Mouse (Mus musculus): ENCODE data around the gene Cux2.
"Not testable (repeated sequence)": the region's sequence is repeated elsewhere in the genome, so short reads cannot be mapped to it uniquely, and the experiment has no call there.

Cux2 gene

DNA sequence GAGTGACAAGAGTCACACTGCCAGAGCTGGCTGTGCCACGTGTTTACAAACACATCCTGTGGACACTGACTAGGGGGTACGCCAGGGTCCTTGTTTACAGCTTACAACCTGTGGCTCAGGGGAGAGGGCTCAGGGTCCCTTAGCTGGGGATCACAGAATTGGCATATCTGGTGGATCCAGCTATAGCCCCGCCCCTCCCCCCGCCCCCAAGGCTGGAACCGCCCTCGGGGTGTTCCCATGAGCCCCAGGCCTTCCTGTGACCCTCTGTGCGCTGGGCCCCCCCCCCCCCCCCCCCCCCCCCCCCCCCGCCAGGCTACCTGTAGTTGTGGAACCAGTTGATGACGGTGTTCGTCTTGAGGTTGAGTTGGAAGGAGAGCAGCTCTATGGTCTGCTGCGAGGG lies 185.6 kb downstream of the Cux2 start:
- no peak for DNase-seq (ENCODE audit: low spot score)

DNA sequence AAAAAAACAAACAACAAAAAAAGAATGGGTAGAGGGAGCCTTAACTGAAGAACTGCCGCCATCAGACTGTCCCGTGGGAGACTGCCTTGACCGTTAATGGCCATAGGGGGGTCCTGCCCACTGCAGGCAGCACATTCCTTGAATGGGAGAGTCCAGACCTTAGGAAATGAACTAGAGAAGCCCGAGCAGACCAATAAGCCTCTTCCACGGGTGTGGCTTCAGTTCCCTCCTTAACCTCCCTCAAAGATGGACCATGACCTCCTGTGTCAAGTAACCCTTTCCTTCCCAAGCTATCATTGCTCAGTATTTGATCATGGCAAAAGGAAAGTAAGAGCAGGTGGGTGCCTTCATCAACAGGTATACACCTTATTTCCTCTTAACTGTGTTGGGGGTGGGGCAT lies 187.9 kb downstream of the Cux2 start:
- no peak for DNase-seq (ENCODE audit: low spot score)

DNA sequence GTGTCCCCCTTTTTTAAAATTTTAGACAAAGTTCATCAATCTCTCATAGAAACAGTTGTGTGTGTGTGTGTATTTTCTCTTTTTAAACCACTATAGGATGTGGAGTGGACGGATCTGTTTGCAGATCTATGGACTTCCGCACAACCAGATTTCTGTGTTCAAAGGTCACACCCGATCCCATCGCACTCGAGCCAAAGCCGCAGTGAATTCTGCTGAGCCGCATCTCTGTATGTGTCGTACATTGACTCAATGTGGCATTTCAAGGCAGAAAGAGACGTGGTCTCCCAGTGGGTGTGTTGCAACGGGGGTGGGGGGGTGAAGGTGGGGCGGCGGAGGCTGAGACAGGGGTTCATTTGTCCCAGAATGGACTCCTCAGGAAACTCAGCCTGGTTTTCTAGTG lies 191.5 kb downstream of the Cux2 start:
- DNase-seq (ENCODE audit: low spot score) = no peak

DNA sequence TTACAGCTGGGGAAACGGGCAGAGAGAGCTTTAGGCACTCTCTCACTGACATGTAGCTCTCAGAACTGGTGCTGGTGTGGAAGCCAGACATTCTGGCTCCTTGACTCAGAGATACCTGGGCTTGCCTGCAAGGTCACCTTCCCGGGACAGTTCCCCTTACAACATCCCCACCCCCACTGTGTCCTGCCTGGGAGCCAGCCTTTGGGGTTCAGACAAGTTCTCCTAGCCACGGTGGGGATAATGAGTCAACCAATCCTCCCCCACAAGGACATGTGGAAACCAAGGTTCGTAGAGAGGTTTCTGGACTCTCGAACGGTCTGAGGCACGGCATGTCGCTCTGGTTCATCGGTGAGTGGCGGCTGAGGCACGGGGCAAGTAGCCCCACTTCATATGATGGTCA lies 193.2 kb downstream of the Cux2 start:
- no peak for DNase-seq (ENCODE audit: low spot score)

DNA sequence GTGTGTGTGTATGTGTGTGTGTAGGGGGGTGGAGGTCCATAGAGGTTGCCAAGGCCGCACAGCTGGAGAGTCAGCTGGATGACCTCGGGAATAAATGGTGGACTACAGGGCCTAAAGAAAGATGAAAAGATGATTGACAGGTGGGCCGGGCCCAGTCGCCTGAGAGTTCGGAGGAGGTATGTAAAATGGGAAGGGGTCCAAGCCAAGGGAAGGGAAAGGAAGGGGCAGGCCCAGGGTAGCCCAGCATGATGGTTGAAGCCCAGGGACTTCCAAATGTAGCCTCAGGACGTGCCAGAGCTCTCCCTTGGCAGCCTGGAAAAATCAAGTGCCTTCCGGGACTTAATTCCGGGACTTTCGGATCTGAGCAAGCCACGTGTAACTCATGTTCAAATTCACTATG lies 195.1 kb downstream of the Cux2 start:
- no peak for DNase-seq (ENCODE audit: low spot score)

DNA sequence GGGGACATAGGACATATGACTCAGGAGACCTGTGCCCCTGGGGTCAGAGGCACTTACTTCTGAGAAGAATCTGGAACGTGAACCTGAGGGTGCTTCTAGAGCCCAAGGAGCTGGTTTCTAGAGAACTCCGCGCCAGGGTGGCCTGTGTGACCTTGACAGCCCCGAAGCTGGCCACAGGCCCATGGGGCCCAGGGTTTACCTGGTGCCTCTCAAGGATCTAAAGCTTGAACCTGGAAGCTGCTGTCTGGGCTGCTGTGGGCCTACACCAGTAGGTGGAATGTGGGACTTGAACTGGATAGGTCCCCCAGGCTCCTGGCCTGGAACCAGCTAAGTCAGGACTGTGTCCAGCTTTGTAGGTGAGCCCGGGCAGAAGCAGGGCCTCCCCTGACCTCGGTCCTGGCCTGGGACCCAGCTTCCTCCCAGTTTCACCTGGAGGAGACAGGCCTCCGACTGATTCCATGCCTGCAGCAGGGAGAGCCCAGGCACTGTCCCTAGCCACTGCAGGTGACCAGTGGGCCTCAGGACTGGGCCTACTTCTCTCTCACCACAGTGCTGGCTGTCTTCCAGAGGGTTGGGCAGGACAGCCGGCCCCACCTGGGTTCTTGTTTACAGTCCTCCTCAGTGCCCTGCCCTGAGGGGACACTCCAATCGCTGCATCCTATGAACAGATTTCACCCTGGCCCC lies 196.4 kb downstream of the Cux2 start:
- no peak for DNase-seq (ENCODE audit: low spot score)

DNA sequence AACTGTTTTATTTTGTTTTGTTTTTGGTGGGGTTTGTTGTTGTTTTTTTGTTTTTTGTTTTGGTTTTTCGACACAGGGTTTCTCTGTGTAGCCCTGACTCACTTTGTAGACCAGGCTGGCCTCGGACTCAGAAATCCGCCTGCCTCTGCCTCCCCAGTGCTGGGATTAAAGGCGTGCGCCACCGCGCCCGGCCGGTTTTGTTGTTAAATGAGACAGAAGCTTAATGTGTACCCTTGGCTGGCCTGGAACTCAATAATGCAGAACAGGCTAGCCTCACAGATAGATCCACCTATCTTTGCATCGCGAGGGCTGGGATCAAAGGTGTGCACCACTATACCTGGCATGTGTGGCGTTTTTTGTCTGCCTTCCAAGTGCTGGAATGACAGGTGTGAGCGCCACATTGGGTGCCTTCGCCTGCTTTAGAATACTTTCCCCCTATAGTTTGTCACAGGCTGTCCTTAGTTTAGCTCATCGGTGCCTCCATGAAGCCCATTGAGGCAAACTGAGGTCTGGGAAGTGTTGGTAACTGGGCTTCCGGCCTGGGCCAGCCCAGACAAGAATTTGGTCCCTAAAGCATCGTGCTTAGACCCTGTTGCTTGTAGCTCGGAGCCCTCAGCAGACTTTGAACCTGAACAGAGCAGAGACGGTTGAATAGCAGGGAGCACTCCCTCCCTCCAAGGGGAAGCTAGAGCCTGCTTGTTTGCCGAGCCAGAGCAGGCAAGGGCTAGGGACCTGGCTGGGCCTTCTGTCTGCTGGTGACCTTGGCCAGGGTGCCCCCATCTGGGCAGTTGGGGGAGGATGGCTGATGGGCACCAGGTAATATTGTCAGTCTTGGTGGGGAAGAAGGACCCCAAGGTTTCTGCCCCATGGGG lies 200.2 kb downstream of the Cux2 start:
- no peak for DNase-seq (ENCODE audit: low spot score)

DNA sequence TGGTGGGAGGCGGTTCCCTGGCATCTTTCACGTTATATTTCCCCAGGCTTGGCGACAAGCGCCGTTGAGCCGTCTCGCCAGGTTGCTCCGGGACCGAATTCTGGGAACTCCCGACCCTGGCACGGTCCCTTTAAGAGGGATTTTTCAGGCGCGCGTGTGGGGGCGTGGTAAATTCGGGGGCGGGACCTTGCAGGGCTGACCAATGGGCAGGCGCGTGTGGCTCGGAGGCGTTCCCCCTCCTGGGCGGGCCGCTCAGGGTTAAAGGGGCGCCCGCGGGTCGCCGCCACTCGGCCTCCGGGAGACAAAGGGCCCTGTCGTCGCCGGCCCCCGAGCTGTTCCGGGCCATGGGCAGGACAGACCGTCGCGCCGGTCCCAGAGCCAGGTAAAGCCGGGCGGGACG lies 201.2 kb downstream of the Cux2 start, which contains the start of gene Pheta1:
Gene Pheta1 (plus strand): TSS at position 242 of the 400 bp plus-strand sequence.
- peak; percentile 93 for DNase-seq (ENCODE audit: low spot score)

DNA sequence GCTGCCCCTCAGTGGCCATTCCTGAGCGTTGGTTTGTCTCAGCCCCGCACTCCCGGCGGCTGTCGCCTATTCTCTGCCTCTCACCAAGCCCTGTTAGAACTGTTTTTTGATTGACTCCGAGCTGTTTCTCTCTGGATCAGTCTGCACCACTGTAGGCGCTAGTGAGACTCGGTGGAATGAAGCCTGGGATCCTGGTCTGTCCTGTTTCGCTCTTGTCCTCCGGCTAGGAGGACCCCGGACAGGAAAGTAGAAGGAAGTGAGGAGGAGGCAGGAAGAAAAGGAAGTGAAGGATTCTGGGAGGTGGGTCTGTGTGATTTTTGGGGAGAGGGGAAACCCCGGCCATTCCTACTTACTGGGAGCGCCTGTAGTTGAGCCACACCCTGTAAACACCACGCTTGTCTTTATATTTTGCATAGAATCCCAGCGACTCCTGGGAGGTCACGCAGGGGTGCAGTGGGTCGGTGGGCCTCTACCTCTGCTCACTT lies 201.8 kb downstream of the Cux2 start:
- DNase-seq (ENCODE audit: low spot score) = no peak

DNA sequence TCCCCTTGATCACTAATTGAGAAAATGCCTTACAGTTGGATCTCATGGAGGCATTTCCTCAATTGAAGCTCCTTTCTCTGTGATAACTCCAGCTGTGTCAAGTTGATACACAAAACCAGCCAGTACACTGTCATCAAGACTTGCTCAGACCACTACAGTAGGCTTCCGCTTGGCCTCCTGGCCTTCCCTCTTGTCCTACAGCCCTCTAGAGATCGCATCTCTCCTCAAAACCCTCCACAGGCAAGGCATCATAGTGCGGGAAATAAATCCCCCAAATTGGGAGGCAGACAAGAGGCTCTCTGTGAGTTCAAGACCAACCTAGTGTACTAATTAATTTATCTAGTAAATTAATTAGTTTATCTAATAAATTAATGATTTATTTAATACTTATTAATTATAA lies 202.6 kb downstream of the Cux2 start:
- DNase-seq (ENCODE audit: low spot score) = not testable (repeated sequence)

DNA sequence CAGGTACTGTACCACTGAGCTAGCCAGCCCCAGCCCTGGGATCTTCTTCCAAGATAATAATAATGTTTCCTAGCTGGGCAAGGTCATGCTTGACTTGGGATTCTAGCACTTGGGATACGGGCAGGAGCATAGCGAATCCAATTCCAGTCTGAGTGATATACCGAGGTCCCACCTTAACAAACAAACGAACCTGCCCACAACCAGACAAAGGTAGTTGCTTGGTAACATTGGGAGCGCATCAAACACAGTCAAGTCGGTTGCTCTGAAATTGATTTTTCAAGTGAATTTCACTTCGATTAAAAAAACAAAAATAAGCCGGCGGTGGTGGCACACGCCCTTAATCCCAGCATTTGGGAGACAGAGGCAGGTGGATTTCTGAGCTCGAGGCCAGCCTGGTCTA lies 203.6 kb downstream of the Cux2 start:
- no peak for DNase-seq (ENCODE audit: low spot score)

DNA sequence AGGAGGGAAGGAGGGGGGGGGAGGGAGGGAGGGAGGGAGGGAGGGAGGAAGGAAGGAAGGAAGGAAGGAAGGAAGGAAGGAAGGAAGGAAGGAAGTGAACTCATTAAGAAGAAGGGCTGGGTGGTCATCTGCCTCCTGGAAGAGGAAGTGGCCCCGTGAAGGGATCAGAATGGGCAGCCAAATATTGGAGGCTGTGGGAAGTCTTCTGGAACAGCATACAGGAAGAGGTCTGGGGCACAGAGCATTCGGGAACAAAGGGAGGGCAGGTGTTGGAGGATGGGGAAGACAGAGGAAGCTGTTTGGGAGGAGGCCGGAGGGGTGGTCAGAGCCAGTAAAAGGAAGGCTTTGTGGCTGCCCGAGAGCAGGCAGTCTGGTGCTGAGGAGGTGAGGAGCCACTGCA lies 204.5 kb downstream of the Cux2 start:
- DNase-seq (ENCODE audit: low spot score) = no peak

DNA sequence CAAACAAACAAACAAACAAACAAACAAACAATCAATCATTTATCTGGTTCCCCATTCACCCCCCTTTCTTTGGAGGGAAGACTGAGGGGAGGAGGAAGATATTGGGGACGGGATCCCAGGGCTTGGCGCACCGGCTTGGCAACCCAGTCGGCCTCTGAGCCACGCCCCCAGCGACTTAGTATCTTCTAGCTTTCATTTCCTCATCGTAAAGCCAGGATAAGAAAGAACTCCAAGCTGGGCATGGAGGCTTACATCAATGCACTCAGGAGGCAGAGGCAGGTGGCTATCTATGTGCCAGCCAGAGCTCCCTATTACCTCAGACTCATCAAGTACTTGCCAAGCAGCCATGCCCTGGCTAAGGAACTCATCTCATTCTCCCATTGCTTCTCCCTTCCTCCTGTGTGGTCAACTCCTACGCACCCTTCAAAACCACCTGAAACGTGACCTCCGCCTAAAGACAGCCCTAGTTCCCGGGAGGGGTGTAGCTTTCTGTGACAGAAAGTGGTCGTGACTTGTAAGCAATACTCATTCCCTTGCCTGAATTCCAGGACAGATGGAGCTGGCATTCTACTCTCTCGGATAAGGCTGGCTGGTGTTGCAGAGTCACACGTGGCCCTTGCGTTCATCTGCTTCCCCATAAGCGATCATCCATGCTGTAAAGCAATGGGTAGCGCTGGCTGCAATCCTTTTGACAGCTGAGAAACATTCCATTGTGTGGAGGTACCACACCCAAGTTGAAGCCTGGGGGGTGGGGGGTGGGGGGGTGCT lies 206.6 kb downstream of the Cux2 start:
- no peak for DNase-seq (ENCODE audit: low spot score)

DNA sequence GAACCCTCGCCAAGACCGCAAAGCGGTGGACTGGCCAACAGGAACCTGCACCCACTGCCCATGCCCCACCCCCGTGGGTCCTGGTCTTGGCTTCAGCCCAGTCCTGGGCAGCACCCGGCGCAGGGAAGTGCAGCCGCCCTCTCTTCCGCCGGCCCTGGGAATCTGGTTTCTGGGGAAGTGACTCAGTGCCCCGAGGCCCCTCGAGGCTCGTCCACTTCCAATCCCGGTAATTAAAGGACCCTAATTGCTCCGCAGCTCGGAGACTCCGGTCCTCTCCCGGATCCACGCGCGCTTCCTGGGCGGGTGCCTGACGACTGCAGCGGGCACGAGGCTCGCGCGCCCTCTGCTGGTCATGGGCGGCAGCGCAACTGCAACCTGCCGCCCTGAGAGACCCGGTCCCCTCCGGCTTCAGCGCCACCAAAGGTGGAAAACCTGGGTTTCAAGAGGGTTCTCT lies 207.2 kb downstream of the Cux2 start:
- DNase-seq (ENCODE audit: low spot score) = peak; percentile 85

DNA sequence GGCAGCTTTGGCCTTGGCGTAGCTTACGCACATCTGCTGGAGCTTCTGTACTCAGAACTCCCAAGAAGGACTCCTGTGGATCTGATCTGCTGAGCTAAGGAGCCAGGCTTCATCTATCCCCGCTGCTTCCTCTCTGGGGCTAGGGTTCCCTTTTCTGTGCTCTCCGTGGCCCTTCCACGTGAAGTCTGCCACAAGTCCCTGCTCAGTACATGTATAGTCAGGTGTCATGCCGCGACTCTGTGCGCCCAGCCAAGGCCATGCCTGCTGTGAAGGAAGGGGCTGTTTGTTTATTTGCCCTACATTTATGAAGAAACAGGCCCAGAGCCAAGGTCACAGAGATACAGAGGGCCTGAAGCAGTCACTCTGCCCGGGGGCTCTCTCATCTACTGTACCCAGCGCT lies 207.9 kb downstream of the Cux2 start:
- no peak for DNase-seq (ENCODE audit: low spot score)

DNA sequence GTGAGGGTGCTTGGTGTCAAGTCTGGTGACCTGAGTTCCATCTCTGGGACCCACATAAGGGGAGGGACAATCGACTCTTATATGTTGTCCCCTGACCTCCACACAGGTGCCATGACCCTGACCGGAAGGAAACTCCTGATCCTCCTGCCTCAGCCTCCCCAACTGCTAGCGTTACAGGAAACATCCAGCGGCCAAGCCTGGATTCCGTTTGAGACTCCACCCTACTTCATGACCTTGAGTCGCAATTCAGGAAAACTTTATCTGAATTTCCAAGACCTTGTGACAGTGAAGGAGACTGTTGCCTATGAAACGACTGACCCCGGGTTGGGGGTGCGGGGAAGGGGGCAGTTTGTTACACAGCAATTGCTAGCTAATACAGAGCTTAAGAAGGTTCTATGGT lies 208.4 kb downstream of the Cux2 start:
- no peak for DNase-seq (ENCODE audit: low spot score)

DNA sequence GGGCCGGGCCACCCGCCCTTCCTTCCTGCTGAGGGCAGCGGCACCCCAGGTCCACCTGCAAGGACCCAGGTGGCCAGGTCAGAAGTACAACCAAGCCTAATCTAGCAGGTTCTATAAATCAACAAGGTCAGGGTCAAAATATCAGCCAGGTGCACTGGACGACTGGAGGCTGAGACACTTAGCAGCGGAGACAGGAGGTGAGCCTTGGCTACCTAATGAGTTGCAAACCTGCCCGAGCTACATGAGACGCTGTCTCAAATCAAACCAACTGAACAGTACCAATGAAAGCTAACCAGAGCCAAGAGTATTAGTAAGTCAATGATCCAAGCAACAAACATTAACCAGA lies 210.8 kb downstream of the Cux2 start:
- no peak for DNase-seq (ENCODE audit: low spot score)

DNA sequence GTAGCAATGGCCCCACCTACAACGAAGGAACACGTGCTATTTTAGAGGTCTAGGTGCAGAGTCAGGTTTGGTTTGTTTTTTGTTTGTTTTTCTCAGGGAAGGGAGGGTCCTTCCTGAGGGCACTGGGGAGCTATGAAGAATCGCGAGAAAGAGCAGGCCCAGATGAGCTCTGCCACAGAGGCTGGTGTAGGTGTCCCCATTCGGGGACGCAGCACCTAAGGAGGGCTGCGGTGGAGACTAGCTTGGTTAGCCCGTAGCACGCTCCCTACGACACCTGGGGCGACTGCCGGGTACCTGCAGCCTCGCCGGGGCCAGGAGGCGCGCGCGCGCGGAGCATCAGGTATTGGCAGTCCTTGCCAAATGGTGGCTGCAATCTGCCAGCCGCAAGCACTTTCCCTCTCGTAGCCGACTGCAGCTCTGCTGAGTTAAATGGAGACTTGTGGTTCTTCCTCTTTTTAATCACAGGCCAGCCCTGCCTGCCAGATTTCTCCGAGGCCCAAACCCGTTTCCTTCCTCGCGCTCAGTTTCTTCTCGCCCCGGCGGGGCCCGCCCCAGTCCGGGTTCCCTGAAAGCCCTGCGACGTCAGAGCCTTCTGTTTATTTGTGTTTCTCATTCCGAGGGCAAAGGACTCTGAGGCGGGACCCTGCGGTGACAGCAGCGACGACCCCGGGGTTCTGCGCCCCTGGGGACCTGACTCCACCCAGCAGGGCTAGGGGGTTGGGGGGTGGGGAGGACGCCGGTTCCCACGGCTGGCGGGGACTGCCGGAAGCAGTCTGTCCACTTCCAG lies 211.4 kb downstream of the Cux2 start:
- no peak for DNase-seq (ENCODE audit: low spot score)

DNA sequence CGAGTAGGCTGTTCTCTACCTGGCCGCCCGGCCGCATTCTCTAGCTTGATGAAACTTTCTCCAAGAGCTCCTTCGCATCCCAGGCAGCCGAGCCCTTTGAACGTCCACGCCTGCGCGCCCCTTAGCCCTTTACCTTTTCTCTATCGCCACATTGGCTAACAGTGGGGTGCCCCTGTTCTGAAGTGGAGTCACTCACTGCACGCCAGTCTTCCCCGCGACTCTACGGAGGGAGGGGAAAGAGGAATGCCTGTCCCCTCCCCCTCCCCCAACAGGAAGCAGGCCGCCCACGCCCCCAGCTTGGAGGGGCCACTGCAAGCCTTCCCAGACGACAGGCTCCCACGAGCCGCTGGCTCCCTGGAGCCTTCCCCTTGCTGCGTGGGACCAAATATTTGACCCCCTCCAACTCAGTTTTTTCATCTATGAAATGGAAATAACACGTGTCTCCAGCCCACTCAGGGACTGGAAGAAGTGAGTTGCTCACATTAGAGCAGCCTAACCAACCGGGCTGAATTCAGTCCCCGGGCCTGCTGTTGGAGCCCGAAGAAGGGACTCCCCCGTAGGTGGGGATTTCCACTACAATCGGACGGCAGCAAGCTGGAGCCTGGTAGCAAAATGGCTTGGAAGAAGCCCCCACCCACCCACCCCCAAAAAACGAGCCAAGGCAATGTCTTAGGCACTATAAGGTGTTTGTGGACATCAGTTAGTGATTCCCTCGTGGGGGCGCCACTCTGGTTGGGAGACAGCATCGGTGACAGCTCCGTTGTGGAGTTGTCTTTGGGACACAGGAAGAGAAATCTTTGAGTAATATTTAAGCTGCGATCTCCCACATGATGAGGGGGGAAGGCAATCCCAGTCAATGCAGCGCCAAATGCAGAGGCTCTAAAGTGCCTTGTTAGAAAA lies 212.2 kb downstream of the Cux2 start, which contains the start of gene Sh2b3:
Gene Sh2b3 (minus strand): TSS at position 206 of the 900 bp plus-strand sequence.
- no peak for DNase-seq (ENCODE audit: low spot score)

DNA sequence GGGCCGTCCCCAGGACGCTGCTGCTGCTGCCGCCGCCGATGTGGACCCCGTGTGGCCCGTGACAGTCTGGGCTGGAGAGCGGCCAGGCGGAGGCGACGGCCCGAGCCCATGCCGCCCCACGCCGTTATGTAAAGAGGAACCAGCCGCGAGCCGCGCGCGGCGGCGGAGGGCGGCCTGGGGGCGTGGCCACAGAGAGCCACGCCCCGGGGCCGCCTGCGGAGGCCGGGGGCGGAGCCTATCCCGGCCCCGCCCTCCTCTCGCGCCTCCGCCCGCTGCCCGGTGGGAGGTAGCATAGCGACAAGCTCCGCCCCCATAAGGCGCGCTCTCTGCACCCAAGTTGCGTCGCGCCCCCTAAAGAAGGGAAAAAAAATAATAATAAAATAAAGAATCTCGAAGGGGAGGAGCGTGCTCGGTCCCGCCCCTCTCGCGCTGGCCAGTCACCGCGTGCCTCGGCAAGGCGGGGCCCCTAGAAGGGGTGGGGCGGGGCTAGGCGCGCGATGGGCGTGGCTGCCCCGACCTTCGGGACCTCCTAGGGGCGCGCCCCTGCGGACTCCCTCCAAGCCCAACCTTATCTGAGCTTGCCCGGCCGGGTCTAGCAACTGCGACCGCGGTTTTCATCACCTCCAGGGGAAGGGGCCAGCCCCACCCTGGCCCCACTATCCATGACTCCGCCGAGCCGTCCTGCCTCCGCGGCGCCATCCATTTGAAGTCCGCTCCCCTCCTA lies 213.0 kb downstream of the Cux2 start:
- DNase-seq (ENCODE audit: low spot score) = peak; percentile 81

Measured in ovary, postnatal 14 days (tissue).